Mouse (Mus musculus): Measurements from ENCODE around the gene Dedd2.
"Not testable (repeated sequence)": the region's sequence is repeated elsewhere in the genome, so short reads cannot be mapped to it uniquely, and the experiment has no call there.

Dedd2 gene

DNA sequence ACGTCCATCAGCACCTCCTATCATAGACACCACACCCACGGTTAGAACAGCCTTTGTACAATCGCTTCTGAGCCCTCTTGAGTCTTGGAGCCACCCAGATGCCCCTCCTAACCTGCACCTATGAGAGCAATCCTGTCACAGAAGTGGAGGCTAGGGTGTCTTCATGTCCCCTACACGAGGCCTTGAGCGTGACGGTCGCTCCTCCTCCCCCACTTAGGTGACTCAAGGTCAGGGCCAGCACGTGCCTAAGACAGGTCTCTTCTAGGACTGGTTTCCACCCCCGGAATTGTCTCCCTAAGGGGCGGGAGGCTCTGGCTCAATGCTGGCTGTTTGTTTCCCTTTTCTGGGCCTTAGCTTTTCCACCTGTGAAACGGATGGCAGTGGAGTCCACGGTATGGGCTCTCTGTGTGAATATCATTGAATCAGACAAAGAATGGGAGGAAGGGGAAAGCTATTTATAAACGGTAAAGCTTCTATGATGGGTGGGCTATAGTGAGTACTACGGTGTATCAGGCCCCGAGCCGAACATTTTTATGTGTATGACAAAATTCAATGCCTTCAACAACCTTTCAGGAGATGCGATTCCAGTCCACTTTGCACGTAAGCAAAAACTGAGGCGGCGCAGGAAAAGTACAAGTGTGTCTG is at the start of gene Dedd2:
TSS of gene Dedd2 (minus strand) at position 159 of the 645 bp plus-strand sequence.
- DNase-seq: no peak

DNA sequence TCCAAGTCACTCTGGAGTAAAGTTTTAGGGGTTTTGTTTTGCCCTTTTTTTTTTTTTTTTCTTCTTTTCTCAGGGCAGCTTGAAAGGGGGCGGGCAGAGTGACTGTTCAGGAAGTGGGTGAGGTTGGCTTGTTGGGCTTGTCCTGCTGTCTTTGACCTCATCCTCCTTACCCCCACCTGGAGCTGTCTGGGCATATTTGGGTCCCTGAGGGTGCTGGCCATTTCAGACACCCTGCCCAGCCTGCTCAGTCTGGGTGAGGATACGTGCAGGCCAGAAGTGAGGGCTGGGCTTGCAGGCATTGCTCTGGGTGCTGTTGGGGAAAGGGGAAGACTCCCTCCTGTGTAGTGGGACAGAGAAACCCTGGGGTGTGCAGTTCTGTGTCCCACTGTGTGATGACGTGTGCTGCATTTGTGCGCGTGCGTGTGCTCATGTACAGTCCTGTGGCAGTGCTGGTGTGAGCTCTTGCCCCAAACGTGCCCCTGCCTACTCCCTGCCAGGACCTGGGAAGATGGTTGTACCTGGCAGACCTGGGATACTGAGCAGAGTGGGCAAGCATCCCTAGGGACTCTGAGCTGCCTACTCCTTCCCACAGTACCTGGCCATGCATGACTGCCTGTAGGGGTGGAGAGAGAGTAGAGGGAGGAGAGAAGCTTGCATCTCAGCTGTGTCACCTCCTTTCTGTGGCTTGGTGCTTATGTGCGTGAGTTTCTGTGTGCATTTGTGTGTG is 49.3 kb upstream of the Dedd2 start:
- no peak for DNase-seq

DNA sequence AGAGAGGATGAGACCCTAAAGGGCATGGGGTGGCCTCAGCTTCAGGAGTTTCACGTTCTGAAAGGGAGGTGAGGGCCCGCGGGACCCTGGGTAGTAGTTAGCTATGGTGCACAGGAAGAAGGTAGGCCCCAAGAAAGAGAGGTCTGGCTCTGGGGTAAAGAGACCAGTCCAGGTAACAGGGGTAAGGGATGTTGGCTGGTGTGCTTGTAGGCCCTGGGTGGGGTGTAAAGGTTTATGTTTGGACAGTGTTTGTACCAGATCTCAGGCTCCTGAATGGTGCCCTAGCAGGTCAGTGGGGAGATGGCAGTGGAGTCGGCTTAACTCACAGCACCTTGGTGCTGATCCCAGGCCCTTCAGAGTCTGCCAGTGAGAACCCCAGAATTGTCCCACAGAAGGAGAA is 48.6 kb upstream of the Dedd2 start:
- no peak for DNase-seq

DNA sequence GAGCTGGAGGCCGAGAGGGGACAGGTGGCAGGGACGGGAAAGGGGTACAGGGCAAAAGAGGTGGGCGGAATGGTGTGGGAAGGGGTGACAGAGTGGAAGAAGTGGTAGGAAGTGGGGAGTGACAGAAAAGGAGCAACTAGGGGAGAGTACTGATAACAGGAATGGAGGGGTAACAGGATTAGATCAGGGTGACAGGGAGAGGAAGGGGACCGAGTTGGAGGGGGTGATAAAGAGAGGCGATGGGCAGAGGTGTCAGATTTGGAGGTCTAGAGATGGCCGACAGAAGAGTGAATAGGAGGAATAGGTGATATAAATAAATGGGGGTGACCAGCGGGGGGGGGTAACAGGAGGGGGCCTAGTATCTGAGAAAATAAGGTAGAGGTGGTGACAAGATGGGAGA is 48.2 kb upstream of the Dedd2 start:
- DNase-seq: no peak

DNA sequence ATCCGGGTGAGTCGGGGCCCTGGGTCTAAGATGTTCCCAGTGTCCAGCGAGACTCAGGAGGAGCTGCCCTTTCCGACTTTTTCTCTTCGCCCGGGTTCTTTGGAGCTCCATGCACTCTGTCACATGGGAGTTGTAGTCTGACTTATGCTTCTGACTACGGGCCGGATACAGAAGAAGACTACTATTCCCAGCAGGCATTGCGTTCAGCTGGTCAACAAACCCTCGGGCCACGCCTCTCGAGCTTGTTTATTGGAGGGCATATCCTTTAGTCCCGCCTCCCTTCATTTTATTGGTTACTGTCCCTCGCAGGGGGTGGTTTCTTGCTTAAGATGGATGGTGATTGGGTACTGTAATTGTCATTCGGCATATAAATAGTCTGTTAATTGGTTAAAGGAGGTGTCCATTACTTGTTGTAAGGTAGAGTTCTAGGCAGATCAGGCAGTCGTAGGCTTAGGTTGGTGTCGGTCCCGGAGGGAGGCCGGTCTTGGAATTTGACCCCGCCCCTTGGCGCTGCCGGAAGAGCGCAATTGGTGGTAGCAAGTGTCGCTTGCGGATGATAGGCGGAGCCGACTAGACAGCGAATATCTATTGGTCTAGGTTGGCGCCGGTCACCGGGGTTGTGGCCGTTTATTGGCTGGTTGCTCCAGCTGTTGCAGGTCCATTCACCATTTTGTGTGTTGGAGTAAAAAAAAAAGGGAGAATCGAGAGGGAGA is 47.5 kb upstream of the Dedd2 start:
- peak; percentile 100 for DNase-seq

DNA sequence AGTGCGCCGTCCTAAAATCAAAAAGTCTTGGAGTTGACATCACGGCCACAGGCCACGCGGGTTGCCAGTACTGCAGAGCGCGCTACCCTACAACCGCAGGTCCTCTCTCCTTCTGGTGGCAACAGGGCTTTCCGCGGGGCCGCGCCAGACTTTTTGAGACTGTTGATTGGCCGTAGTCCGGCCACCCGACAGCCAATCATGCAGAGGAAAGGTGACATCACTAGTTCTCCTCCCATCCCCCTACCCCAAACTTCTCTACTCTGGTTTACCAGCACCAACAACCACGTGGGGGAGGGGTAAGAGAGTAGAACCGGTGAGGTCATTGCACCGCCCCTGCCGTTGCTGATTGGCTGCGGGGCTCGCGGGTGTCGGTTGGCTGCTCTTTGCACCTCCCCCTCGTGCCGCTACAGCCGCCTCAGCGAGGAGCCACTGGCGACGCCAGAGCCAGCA is 46.9 kb upstream of the Dedd2 start, which contains the start of gene Cic:
TSS of gene Cic (plus strand) at position 404 of the 450 bp plus-strand sequence.
- DNase-seq: peak; percentile 100

DNA sequence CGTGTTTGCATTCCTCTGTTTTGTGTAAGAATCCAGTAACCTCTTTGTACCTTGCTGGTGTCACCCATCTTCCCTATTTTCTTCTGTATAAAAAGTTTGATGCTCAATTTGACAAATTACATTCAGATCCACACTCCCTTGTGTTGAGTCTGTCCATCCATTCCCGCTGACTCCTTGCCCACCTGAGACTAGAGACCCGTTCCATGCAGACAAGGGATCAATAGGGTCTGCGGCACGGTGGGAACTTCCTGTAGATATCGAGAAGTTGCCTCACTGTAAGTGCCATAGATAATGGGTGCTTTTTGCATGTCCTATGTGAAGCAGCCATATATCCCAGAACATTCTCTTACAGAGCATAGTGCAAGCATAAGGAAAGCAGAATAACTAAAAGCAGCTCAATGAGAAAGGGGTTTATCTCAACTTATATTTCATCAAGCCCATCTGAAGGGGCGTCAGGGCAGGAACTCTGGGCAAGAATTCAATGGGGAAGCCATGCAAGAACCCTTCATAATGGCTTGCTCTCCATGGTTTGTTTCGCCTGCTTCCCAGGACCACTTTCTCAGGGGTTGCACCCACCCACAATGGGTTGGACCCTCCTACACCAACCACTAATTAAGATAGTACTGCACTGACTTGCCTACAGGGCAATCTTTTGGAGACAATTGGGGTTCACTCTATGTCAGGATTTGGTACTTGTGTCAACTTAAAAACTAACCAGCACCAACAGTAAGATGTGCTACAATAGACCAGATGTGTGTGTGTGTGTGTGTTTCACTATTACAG is 46.0 kb upstream of the Dedd2 start:
- no peak for DNase-seq

DNA sequence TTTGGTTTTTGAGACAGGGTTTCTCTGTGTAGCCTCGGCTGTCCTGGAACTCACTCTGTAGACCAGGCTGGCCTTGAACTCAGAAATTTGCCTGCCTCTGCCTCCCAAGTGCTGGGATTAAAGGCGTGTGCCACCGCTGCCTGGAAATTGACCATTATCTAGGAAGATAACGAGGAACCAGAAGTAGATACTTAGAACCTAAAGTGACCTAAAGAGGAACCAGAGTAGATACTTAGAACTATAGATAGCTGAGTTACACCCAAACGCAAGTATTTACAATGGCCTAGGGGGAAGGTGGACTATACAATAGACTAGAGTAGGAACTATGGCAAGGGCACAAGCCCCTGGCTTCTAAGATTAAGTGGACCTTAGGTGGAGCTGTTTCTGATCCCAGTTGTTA is 45.3 kb upstream of the Dedd2 start:
- not testable (repeated sequence) for DNase-seq

DNA sequence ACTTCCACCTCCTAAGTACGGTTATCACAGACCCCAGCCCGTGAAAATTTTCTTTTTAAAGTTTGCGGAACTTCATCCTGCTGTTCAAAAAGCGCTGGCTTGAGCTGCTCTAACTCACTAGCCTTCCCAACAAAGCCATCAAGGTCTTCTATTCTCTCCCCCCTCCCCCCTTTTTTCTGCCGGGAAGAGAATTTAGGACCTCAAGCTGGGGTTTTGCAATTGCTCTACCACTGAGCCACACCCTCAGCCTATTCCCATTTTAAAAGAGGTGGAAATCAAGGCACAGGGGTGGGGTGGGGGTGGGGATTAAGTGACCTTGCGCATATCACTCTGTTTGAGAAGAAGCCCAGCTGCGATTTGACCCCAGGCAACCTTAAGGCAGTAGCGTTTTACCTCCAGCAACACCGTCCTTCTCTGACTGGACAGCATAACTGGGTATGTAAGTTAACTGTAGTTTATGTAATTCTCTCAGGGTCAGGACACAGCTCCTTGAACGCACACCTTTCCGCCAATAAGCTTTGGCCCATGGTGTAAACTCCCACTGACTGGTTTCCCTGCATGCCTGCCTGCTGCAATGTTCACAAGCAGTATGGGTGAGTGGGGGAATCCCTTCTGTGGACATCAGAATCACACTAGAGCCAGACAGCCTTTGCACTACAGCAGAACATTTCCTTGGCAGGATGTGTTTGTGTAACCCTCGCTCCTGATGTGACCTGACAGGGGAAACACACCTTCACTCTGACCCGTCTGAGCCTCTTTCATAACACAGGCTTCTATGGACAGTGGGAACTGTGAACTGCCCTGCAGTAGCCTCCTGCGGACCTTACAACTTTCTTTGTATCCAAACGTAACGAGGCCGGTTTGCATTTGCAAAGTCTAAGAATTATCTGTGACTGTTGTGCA is 43.8 kb upstream of the Dedd2 start:
- no peak for DNase-seq

DNA sequence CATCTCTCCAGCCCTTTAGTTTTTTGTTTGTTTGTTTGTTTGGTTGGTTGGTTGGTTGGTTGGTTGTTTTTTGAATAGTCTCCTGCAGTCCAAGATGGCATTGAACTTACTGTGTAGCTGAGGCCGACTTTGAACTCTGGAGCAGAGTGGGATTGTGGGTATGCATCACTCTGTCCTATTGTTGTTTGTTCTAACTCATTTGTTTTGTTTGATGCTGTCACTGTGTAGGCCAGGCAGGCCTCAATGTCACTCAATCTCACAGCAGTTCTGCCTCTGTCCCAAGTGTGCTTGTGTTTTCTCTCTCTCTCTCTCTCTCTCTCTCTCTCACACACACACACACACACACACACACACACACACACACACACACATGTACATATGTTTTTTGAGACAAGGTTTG is 41.5 kb upstream of the Dedd2 start:
- no peak for DNase-seq

DNA sequence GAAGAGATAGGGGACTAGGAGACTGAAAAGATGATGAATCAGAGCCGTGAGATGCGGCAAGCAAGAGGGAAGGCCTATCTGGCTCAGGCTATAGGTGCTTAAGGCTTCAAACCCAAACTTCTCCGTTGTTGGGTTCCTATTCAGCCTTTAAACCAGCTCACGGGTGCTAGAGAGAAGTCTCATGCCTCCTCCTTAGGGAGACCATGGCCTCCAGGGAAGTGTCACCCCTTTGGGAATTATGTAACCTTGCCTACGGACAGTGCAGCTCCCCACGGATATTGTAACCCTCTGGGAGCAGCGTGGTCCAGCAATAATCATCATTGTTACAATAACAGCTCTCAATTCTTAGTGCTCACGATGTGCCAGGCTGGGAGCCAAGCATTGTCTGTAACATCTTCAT is 31.4 kb upstream of the Dedd2 start:
- DNase-seq: no peak

DNA sequence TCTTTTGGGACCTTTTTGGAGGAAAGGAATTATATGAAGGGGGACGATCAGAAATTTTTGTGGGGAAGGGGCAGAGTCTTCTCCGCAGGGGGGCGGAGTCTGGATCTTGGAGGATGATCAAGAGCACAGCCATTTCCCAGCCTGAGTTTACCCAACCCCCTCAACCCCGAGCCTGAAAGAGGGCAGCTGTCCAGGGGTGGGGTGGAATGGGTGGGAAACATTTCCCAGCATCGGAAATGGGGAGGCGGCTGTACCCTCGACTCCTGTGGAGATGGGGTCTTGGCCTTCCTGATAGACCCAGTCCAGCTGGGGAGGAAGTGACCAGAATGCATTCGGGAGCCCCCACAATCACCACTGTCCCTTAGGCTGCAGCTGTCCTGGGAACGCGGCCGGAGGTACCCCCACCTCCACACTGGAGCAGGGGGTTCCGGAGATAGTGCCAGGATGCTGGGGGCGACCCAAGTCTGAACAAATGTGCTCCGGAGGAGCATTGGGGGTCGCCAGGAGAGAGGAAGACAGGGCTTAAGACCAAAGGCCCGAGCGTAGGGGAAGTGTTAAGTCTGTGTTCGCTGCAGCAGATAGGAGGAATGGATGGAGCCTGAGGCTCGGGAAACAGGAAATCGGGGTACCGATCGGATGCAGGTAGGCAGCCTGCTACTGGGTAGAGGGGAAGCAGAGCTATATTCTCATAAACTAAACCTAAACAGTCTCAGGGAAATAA is 30.8 kb upstream of the Dedd2 start:
- peak; percentile 81 for DNase-seq

DNA sequence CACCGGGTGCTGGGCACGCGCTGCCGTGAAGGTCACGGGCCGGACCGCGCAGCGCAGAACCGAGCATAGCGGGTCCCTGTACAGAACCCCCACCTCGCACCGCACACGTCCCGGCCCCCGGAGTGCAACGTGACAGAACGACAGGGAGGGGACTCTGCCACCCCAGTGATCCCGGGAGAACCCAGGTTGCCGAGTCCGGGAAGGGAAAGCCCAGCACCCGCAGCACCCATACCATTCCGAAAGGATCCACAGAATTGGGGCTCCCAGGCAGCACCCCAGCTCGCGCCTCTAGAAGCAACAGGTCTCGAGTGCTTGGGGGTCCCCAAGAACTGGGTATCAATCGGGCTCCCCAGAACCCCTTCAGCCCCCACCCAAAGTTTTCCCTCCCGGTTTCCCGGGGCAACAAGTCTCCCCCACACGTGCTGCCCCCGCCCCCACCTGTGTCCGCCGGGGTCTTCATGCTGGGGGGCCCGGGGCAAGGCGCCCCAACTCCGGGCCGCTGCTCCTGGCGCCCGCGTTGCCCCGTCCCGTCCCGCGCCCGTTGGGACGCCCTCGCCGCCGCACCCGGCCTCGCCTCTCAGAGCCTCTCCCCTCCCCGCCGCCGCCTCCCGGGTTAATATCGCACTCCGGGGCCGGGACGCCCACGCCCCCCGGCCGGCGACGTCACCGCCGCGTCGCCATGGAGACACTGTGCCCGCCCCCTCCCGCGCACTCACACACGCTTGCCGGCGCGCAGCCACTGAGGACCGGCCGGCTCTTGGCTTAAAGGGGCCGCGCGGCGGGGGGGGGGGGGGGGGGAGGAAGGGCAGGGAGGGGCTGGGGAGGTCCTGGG is 29.9 kb upstream of the Dedd2 start, which contains the start of gene Erf:
TSS of gene Erf (minus strand) at position 621 of the 832 bp plus-strand sequence.
- peak; percentile 95 for DNase-seq

DNA sequence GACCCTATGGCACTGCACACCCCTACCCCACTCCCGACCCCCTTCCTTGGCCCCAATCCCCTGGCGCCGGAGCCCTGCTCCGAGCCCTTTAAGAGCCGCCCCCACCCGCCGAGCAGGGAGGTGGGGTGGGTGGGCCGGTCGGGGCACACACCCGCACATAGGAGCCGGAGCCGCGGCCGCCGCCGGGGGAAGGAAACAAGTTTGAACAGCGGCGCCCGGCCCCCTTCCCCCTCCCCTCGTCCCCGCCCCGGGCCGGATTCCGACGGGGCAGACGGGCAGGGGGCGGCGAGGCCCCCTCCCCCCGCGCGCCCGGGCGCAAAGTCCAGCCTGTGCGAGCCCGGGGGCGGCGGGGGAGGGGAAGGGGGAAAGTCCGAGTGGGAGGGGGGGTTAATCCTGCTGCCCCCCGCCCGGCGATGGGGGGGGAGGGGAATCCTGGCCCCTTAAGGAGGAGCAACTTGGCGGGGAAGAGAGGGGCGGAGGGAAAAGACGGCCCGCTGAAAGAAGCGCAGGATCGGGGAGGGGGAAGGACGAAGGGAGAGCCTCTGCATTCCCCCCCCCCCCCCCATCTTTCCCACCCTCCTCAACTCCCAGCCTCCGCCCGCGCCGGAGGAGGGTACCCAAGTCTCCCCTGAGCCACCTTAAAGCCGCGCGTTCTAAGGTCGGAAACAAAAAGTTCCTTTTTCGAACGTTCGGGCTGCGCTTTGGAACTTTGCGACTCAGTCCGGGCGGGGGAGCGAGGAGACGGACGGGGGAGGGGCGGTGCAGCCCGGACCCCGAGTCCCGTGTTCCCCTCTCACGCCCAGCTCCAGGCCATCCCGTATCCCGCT is 29.1 kb upstream of the Dedd2 start:
- DNase-seq: peak; percentile 93

DNA sequence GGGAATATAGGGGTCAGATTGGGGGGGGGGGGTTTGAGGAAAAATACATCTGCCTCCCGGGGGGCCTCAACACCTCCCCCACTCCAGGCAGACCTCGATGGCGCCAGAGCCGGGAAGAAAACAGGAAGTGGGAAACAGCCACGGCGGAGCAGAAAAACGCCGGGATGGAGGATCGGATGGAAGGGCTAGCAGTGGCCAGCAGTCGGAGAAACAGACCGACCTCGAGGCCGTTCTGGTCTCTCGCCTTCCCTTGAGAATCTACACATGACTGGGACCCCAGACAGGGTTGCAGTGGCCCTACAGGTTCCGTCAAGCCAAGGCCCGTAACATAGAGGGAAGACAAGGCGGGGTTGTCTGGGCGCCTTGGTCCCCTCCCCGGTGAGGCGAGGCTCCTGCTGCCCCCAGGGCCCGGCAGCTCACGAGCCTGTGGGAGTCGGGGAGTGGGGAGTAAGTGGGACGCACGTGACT is 28.5 kb upstream of the Dedd2 start:
- peak; percentile 66 for DNase-seq

DNA sequence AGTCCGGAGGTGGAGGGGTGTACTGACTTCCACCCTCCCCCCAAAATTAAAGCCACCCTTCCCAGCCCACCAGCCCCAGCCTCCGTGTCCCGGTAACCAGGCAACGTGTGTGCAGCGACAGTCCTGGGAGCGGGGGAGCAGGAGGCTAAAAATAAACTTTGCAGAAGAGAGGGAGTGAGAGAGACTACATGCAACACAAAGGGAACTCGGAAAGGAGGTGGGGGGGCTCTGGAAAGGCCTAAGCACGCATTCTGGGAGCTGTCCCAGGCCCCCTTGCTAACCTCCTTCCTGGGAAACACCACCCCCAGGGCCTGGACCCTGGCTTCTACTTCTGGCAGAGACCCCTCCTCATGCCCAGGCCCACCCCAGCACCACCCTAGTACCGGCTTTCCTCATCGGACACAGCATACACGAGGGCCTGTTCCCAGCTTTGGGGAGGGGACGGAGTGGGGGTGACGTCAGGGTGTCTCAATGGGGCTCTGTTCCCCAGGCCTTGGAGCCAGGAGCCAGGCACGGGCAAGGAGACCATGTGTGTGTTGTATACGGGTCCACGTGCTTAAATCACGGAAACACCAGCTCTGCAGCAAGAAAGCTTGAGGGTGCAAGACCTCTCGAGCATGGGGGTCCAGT is 27.7 kb upstream of the Dedd2 start:
- peak; percentile 63 for DNase-seq

DNA sequence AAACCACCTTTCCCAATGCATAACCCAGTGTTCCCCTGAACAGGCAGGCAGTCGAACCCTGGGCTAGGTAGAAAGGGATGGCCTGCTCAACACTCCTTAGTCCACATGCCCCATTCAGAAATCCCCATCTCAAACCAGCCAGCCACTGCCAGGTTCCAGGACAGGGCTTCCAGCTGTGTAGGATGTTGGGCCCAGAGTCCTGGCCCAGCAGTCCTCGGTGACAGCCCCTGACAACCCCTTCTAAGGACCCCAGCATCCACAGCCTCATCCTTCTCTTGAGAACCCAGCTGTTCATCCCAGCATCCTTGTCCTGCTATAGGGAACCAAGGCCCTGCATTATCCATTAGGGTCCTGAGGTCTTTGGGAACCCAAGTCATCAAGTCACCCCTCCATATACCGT is 27.1 kb upstream of the Dedd2 start:
- no peak for DNase-seq

DNA sequence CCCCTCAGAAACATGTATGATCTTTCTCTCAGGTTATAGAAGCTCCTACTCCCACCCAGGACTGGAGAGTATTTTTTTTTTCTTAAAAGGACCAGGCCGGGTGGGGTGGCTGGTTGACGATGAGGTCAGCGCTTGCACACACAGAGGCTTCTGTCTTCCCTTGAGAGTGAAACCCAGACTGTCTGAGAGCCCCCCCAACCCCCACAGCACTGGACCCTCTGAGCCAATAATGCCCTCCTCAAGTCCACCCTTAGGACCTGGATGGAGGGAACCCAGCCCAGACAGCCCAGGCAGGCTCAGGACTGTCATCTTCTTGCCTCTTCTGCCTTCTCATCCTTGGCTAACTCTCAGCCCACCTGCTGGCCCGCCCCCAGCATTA is 26.3 kb upstream of the Dedd2 start:
- DNase-seq: no peak
